Mouse (Mus musculus): ENCODE data around the gene Cd2bp2. TPM values are rescaled to one million over a fixed set of nuclear protein-coding genes. Genes with fewer than 3 reads are reported as not detected.

Gene Cd2bp2
- polyA plus RNA-seq, 1 experiment from 2014 or later = 66.9 TPM

DNA sequence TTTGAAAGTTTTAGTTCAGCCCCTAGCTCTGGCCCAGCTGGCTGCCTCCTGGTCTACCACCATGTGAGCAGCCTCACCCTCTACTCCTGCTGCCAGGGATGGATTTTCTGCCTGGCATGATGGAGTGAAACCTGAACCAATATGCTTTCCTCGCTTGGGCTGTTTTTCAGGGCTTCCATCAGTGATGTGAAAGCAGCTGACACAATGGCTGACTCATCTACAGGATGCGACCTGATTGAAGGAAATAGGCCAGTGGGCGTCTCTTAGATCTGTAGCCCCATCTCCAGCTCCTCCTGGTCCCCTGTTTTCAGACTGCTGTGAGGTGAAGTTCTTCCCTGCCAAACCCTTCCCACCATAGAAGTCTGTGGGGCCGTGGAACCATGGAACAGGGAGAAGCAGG lies 18.9 kb downstream of the Cd2bp2 start:
- no peak for ATAC-seq (ENCODE audit: low FRiP score, low TSS enrichment)
- Histone ChIP-seq H3K9ac (replicated peaks; ENCODE audit: low read length) (no peak overlapping the region), H3K27ac (ENCODE audit: low read length) (no peak overlapping the region), H3K4me3 (ENCODE audit: low read length) (no peak overlapping the region), H3K4me1 (ENCODE audit: insufficient read depth, low read length) (no peaks in the 10 kb centered on the region), H3K4me2 (replicated peaks; ENCODE audit: low read depth, low read length) (no peak overlapping the region), H3K36me3 (ENCODE audit: insufficient read depth, low read length) (no peaks in the 10 kb centered on the region), H3K9me3 (ENCODE audit: low read length) (0 out of 2 replicates have a peak, but pooled peaks cover 2% of the 10 kb centered on the region), H3K27me3 (ENCODE audit: insufficient read depth, low read length) (no peaks in the 10 kb centered on the region)
- 78% methylated on average over 4 of the region's 4 CpGs for WGBS

GRCm38 (mm10) chr7:127166501-127166900 lies 29.3 kb downstream of the Cd2bp2 start:
- no peaks in the 10 kb centered on the region for H3K36me3 ChIP-seq (ENCODE audit: insufficient read depth, low read length)
- ATAC-seq (ENCODE audit: low FRiP score, low TSS enrichment) = no peak
- H3K9me3 ChIP-seq (ENCODE audit: low read length) = no peaks in the 10 kb centered on the region
- no peak overlapping the region for H3K4me2 ChIP-seq (replicated peaks; ENCODE audit: low read depth, low read length)
- no peaks in the 10 kb centered on the region for H3K27me3 ChIP-seq (ENCODE audit: insufficient read depth, low read length)
- 78% methylated on average over 5 of the region's 5 CpGs for WGBS
- no peak overlapping the region for H3K9ac ChIP-seq (replicated peaks; ENCODE audit: low read length)
- no peak overlapping the region for H3K4me3 ChIP-seq (ENCODE audit: low read length)
- H3K27ac ChIP-seq (ENCODE audit: low read length) = no peak overlapping the region
- H3K4me1 ChIP-seq (ENCODE audit: insufficient read depth, low read length) = no peaks in the 10 kb centered on the region

DNA sequence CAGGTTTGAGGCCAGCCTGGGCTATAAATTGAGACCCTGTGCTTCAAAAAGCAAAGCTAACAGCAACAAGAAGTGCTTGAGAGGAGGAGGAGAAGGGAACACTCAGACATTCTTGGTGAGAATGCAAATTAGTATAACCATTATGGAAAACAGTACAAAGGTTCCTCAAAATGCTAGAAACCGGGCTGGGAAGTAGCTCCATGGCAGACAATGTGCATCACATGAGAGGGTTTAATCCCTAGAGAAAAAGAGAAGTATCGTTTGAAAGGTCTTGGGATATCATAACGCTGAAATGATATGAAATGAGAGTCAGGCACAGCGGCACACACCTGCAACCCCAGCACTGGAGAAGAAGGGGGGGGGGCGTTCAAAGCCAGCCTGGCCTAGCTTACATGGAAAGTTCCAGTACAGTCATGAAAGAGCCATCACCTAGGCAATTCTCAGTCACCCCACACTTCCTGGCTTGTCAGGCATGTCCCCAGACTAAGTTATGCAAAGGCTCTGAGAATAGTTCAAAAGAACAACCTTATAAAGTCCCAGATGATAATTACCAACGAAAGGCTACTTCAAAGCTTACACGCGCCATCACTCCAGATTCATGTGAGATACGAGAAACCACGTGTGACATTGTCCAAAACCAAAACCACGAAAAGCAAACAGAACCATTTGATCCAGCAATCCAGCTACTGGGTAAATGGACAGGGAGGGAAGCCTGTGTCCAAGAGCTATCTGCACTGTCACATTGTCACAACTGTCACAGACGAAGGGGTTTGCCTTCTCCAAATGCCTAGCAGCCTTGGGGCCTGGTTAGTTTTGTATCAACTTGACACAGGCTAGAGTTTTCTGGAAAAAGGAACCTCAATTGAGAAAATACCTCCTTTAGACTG lies 30.0 kb downstream of the Cd2bp2 start:
- no peaks in the 10 kb centered on the region for H3K27me3 ChIP-seq (ENCODE audit: insufficient read depth, low read length)
- no peak for ATAC-seq (ENCODE audit: low FRiP score, low TSS enrichment)
- no peaks in the 10 kb centered on the region for H3K36me3 ChIP-seq (ENCODE audit: insufficient read depth, low read length)
- 81% methylated on average over 12 of the region's 12 CpGs for WGBS
- H3K9me3 ChIP-seq (ENCODE audit: low read length) = no peaks in the 10 kb centered on the region
- H3K4me1 ChIP-seq (ENCODE audit: insufficient read depth, low read length) = no peaks in the 10 kb centered on the region
- no peak overlapping the region for H3K27ac ChIP-seq (ENCODE audit: low read length)
- H3K4me2 ChIP-seq (replicated peaks; ENCODE audit: low read depth, low read length) = no peak overlapping the region
- no peak overlapping the region for H3K9ac ChIP-seq (replicated peaks; ENCODE audit: low read length)
- H3K4me3 ChIP-seq (ENCODE audit: low read length) = no peak overlapping the region

- no peak overlapping the region for H3K27ac ChIP-seq (ENCODE audit: low read length)
- ATAC-seq (ENCODE audit: low FRiP score, low TSS enrichment) = no peak
These were observed 31.8 kb downstream of the Cd2bp2 start for GRCm38 (mm10) chr7:127164002-127164401.

GRCm38 (mm10) chr7:127162546-127162945 lies 33.3 kb downstream of the Cd2bp2 start:
- H3K9me3 ChIP-seq (ENCODE audit: low read length) = no peaks in the 10 kb centered on the region
- no peak overlapping the region for H3K27ac ChIP-seq (ENCODE audit: low read length)
- no peak overlapping the region for H3K4me2 ChIP-seq (replicated peaks; ENCODE audit: low read depth, low read length)
- H3K27me3 ChIP-seq (ENCODE audit: insufficient read depth, low read length) = no peaks in the 10 kb centered on the region
- H3K36me3 ChIP-seq (ENCODE audit: insufficient read depth, low read length) = no peaks in the 10 kb centered on the region
- H3K4me3 ChIP-seq (ENCODE audit: low read length) = no peak overlapping the region
- no peak overlapping the region for H3K9ac ChIP-seq (replicated peaks; ENCODE audit: low read length)
- no peak for ATAC-seq (ENCODE audit: low FRiP score, low TSS enrichment)
- H3K4me1 ChIP-seq (ENCODE audit: insufficient read depth, low read length) = no peaks in the 10 kb centered on the region
- WGBS = 82% methylated on average over 5 of the region's 5 CpGs

More at GRCm38 (mm10) chr7:127164002-127164401, 31.8 kb downstream of the Cd2bp2 start:
- WGBS = 86% methylated on average over 4 of the region's 4 CpGs
- Histone ChIP-seq H3K27me3 (ENCODE audit: insufficient read depth, low read length) (no peaks in the 10 kb centered on the region), H3K4me2 (replicated peaks; ENCODE audit: low read depth, low read length) (no peak overlapping the region), H3K4me1 (ENCODE audit: insufficient read depth, low read length) (no peaks in the 10 kb centered on the region), H3K4me3 (ENCODE audit: low read length) (no peak overlapping the region), H3K9ac (replicated peaks; ENCODE audit: low read length) (no peak overlapping the region), H3K36me3 (ENCODE audit: insufficient read depth, low read length) (no peaks in the 10 kb centered on the region), H3K9me3 (ENCODE audit: low read length) (no peaks in the 10 kb centered on the region)

DNA sequence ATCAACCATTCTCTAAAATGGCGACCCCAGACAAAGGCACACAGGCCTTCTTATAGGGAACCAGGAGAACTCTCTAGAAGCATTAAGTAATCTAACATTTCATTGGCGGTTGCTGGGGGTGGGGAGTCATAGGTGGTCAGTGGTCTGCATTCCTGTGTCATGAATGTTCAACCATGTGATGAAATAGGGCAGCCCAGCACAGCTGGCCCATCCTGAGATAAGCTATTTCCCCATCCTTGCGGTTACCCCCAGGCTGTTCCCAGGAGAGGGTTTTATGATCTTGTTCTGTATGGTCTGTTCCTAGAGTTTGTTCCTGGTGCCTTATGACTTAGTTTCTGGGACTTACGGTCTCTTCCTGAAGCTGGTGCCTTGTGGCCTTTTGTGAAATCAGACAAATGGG lies 38.3 kb downstream of the Cd2bp2 start:
- Histone ChIP-seq H3K27ac (ENCODE audit: low read length) (no peak overlapping the region), H3K9ac (replicated peaks; ENCODE audit: low read length) (no peak overlapping the region), H3K4me3 (ENCODE audit: low read length) (no peak overlapping the region), H3K4me1 (ENCODE audit: insufficient read depth, low read length) (no peaks in the 10 kb centered on the region), H3K4me2 (replicated peaks; ENCODE audit: low read depth, low read length) (no peak overlapping the region), H3K9me3 (ENCODE audit: low read length) (no peaks in the 10 kb centered on the region), H3K27me3 (ENCODE audit: insufficient read depth, low read length) (no peaks in the 10 kb centered on the region), H3K36me3 (ENCODE audit: insufficient read depth, low read length) (no peaks in the 10 kb centered on the region)
- ATAC-seq (ENCODE audit: low FRiP score, low TSS enrichment) = no peak
- 75% methylated on average over 4 of the region's 4 CpGs for WGBS

DNA sequence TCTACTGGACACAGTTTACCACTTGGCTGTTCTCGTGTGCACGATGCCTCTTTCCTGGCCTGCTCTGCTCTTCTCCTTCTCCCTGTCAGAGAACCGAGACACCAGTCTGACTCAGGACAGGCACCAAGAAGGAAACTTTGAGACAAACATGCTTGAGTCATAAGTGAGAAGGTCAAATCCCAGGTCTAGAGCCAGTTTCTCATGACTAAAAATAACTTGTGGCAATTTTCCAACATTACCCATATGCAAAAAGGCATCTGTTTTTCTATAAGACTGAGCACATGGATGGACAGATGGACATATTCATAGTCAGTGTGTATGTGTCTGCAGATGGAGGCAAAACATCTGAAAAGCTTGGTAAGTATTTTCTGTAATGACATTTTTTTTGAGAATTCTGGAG lies 42.4 kb downstream of the Cd2bp2 start:
- Histone ChIP-seq H3K27ac (ENCODE audit: low read length) (no peak overlapping the region), H3K9ac (replicated peaks; ENCODE audit: low read length) (no peak overlapping the region), H3K4me2 (replicated peaks; ENCODE audit: low read depth, low read length) (no peak overlapping the region), H3K4me1 (ENCODE audit: insufficient read depth, low read length) (no peaks in the 10 kb centered on the region), H3K27me3 (ENCODE audit: insufficient read depth, low read length) (no peaks in the 10 kb centered on the region), H3K36me3 (ENCODE audit: insufficient read depth, low read length) (no peaks in the 10 kb centered on the region), H3K9me3 (ENCODE audit: low read length) (no peaks in the 10 kb centered on the region), H3K4me3 (ENCODE audit: low read length) (no peak overlapping the region)
- 77% methylated on average over 3 of the region's 3 CpGs for WGBS
- ATAC-seq (ENCODE audit: low FRiP score, low TSS enrichment) = no peak

DNA sequence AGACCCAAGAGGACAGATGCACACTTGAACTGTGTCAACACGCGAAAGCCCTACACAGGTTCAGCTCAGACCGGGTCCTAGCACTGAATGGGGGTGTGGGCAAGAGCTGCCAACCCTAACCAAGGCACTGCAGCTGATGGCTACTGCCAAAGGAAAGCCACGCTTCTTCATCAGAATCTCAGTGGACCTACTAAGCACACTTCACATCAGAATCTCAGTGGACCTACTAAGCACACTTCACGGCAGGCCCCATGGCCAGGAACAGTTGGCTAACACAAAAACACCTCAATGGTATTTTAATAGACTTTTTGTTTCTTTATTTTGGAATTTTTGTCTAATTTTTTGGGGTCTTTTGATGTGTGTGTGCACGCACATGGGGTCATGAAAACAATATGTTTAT lies 43.4 kb downstream of the Cd2bp2 start:
- Histone ChIP-seq H3K4me2 (replicated peaks; ENCODE audit: low read depth, low read length) (no peak overlapping the region), H3K4me1 (ENCODE audit: insufficient read depth, low read length) (no peaks in the 10 kb centered on the region), H3K4me3 (ENCODE audit: low read length) (no peak overlapping the region), H3K9ac (replicated peaks; ENCODE audit: low read length) (no peak overlapping the region), H3K9me3 (ENCODE audit: low read length) (no peaks in the 10 kb centered on the region), H3K36me3 (ENCODE audit: insufficient read depth, low read length) (no peaks in the 10 kb centered on the region), H3K27me3 (ENCODE audit: insufficient read depth, low read length) (no peaks in the 10 kb centered on the region), H3K27ac (ENCODE audit: low read length) (no peak overlapping the region)
- no peak for ATAC-seq (ENCODE audit: low FRiP score, low TSS enrichment)
- WGBS = 91% methylated on average over 6 of the region's 6 CpGs

DNA sequence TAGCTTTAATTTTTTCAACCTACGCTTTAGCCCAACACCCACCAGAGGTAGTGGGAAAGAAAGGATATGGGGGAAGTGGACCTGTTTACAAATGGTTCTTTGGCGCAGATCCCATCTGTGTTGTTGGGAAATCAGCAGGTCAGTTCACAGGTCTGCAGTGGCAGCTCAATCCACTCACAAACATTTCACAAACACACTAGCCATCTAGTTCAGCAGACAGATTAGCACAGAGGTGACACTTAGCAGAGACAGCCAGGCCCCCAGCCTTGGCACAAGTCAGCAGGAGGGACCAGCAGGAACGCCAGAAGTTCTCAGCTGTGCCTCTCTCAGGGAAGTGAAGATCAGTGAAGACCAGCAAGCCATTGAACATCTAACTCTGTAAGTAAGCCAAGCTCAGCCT lies 47.9 kb downstream of the Cd2bp2 start:
- H3K4me2 ChIP-seq (replicated peaks; ENCODE audit: low read depth, low read length) = no peak overlapping the region
- H3K36me3 ChIP-seq (ENCODE audit: insufficient read depth, low read length) = no peaks in the 10 kb centered on the region
- no peak overlapping the region for H3K27ac ChIP-seq (ENCODE audit: low read length)
- no peaks in the 10 kb centered on the region for H3K27me3 ChIP-seq (ENCODE audit: insufficient read depth, low read length)
- ATAC-seq (ENCODE audit: low FRiP score, low TSS enrichment) = no peak
- 72% methylated on average over 3 of the region's 3 CpGs for WGBS
- H3K4me3 ChIP-seq (ENCODE audit: low read length) = no peak overlapping the region
- H3K9ac ChIP-seq (replicated peaks; ENCODE audit: low read length) = no peak overlapping the region
- no peaks in the 10 kb centered on the region for H3K4me1 ChIP-seq (ENCODE audit: insufficient read depth, low read length)
- H3K9me3 ChIP-seq (ENCODE audit: low read length) = no peaks in the 10 kb centered on the region

DNA sequence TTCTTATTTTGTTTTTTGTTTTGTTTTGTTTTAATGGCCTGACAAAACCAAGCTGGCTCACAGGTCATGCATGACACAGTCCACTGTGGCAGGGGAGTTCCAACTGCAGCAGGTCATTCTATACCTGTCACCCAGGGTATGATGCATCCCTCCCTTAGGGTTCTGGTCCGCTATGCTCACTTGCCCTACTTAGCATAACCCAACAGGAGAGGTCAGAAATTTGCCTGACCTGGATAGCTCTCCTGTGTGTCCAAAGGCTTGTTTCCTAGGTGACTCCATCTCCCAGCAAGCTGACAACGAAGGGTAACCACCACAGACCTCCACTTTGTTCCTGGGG lies 49.6 kb downstream of the Cd2bp2 start:
- Histone ChIP-seq H3K27me3 (ENCODE audit: insufficient read depth, low read length) (no peaks in the 10 kb centered on the region), H3K9ac (replicated peaks; ENCODE audit: low read length) (no peak overlapping the region), H3K9me3 (ENCODE audit: low read length) (no peaks in the 10 kb centered on the region), H3K4me3 (ENCODE audit: low read length) (no peak overlapping the region), H3K36me3 (ENCODE audit: insufficient read depth, low read length) (no peaks in the 10 kb centered on the region), H3K4me1 (ENCODE audit: insufficient read depth, low read length) (no peaks in the 10 kb centered on the region), H3K4me2 (replicated peaks; ENCODE audit: low read depth, low read length) (no peak overlapping the region), H3K27ac (ENCODE audit: low read length) (no peak overlapping the region)
- ATAC-seq (ENCODE audit: low FRiP score, low TSS enrichment) = no peak
- WGBS = 58% methylated on average over 2 of the region's 2 CpGs

All from kidney, embryonic 16.5 days (tissue).